Mouse (Mus musculus) CH12.LX (cell line): ENCODE measurements around the gene Pcdh9. TPM values are rescaled to one million over a fixed set of nuclear protein-coding genes. Genes with fewer than 3 reads are reported as not detected.

Source experiments
- DNase-seq: peaks from one replicate; pipeline ENCODE4 v3.0.0-alpha.2; 2013; ENCODE audit errors: extremely low read depth
- H3K27ac ChIP-seq: 2 replicates; pipeline ENCODE4 v1.5.1; 2012; ENCODE audit warnings: low read depth, mild to moderate bottlenecking, control low read depth, moderate library complexity; ENCODE audit not compliant: insufficient read depth
- H3K27me3 ChIP-seq: replicated peaks from 2 replicates; pipeline ENCODE3; 2012; ENCODE audit warnings: inconsistent platforms
- H3K36me3 ChIP-seq, 2 experiments: replicated peaks in 1 of 2; 2 replicates each; pipeline versions ENCODE3 to v1.6.1; 2012; ENCODE audit warnings: inconsistent platforms in 1 of 2, low read length in 1 of 2, mild to moderate bottlenecking in 1 of 2, mixed read lengths in 1 of 2, moderate library complexity in 1 of 2; ENCODE audit not compliant: control insufficient read depth in 1 of 2, insufficient read depth in 1 of 2
- H3K4me1 ChIP-seq, 2 experiments: 2 replicates each; pipeline ENCODE4 v1.6.1; 2012; ENCODE audit warnings: inconsistent platforms in 1 of 2, moderate library complexity in 1 of 2; ENCODE audit not compliant: insufficient read depth in 2 of 2, control insufficient read depth in 1 of 2
- H3K4me2 ChIP-seq: 2 replicates; pipeline ENCODE4 v1.6.1; 2012; ENCODE audit warnings: low read depth, mild to moderate bottlenecking, control low read depth; ENCODE audit not compliant: poor library complexity, insufficient read depth, severe bottlenecking
- H3K4me3 ChIP-seq, 3 experiments: fragments of 150-350 bp in 1 of 3; sonication (generic) in 1 of 3; replicated peaks in 1 of 3; 2 replicates each; pipeline versions ENCODE3 to v1.5.1; 2011 to 2012; ENCODE audit warnings: low read depth in 2 of 3, low read length in 2 of 3, mild to moderate bottlenecking in 2 of 3, moderate library complexity in 2 of 3, control low read depth in 1 of 3, improper control_type of control experiment in 1 of 3, inconsistent platforms in 1 of 3, mixed read lengths in 1 of 3; ENCODE audit not compliant: poor library complexity in 1 of 3
- H3K79me2 ChIP-seq: replicated peaks from 2 replicates; pipeline ENCODE4 v1.6.1; 2012; ENCODE audit warnings: mild to moderate bottlenecking, moderate library complexity; ENCODE audit not compliant: control insufficient read depth, poor library complexity, insufficient read depth, severe bottlenecking; ENCODE audit errors: extremely low read depth
- H3K9ac ChIP-seq: 2 replicates; pipeline ENCODE4 v1.6.1; 2012; ENCODE audit warnings: low read depth, mild to moderate bottlenecking, control low read depth, moderate library complexity; ENCODE audit not compliant: insufficient read depth
- H3K9me3 ChIP-seq: replicated peaks from 2 replicates; pipeline ENCODE3; 2012; ENCODE audit warnings: low read length, inconsistent platforms, mixed read lengths
- BHLHE40 ChIP-seq: IDR thresholded peaks from 2 replicates; pipeline ENCODE4 v1.6.1; 2011; ENCODE audit warnings: mild to moderate bottlenecking, low read depth, low read length, improper control_type of control experiment
- CHD2 ChIP-seq: IDR thresholded peaks from 2 replicates; pipeline ENCODE4 v1.6.1; 2011; ENCODE audit warnings: low read length, improper control_type of control experiment
- CTCF ChIP-seq, 2 experiments: IDR thresholded peaks in 1 of 2; conservative IDR thresholded peaks in 1 of 2; 2 replicates each; pipeline ENCODE4 v1.5.1; 2011 to 2012; ENCODE audit warnings: low read depth in 2 of 2, low read length in 2 of 2, improper control_type of control experiment in 1 of 2, inconsistent platforms in 1 of 2, mild to moderate bottlenecking in 1 of 2, moderate library complexity in 1 of 2
- ELF1 ChIP-seq: IDR thresholded peaks from 2 replicates; pipeline ENCODE4 v1.6.1; 2014; ENCODE audit warnings: low read depth, mild to moderate bottlenecking, inconsistent platforms, low read length, improper control_type of control experiment
- EP300 ChIP-seq: IDR thresholded peaks from 2 replicates; pipeline ENCODE4 v1.6.1; 2011; ENCODE audit warnings: low read length, improper control_type of control experiment
- ETS1 ChIP-seq: conservative IDR thresholded peaks from 2 replicates; pipeline ENCODE4 v1.6.1; 2012; ENCODE audit warnings: low read depth, mild to moderate bottlenecking, inconsistent platforms, low read length, improper control_type of control experiment, moderate library complexity
- JUN ChIP-seq: IDR thresholded peaks from 2 replicates; pipeline ENCODE4 v1.6.1; 2011; ENCODE audit warnings: low read depth, mild to moderate bottlenecking, low read length, improper control_type of control experiment, moderate library complexity; ENCODE audit not compliant: insufficient read depth
- KAT2A ChIP-seq: IDR thresholded peaks from 2 replicates; pipeline ENCODE4 v1.6.1; 2012; ENCODE audit warnings: low read length, improper control_type of control experiment, inconsistent platforms; ENCODE audit not compliant: insufficient replicate concordance
- MAX ChIP-seq: IDR thresholded peaks from 2 replicates; pipeline ENCODE4 v1.6.1; 2011; ENCODE audit warnings: low read length, improper control_type of control experiment
- MAZ ChIP-seq: IDR thresholded peaks from 2 replicates; pipeline ENCODE4 v1.6.1; 2012; ENCODE audit warnings: low read depth, mild to moderate bottlenecking, inconsistent platforms, low read length, improper control_type of control experiment, moderate library complexity
- MEF2A ChIP-seq: IDR thresholded peaks from 2 replicates; pipeline ENCODE4 v1.6.1; 2014; ENCODE audit warnings: low read depth, mild to moderate bottlenecking, inconsistent platforms, low read length, improper control_type of control experiment, borderline replicate concordance
- MXI1 ChIP-seq: IDR thresholded peaks from 2 replicates; pipeline ENCODE4 v1.6.1; 2011; ENCODE audit warnings: mild to moderate bottlenecking, low read depth, low read length, improper control_type of control experiment
- MYC ChIP-seq: IDR thresholded peaks from 2 replicates; pipeline ENCODE4 v1.6.1; 2011; ENCODE audit warnings: low read depth, mild to moderate bottlenecking, improper control_type of control experiment, low read length
- NELFE ChIP-seq: IDR thresholded peaks from 2 replicates; pipeline ENCODE4 v1.6.1; 2011; ENCODE audit warnings: low read depth, low read length, improper control_type of control experiment
- PAX5 ChIP-seq: IDR thresholded peaks from 2 replicates; pipeline ENCODE4 v1.6.1; 2012; ENCODE audit warnings: low read length, inconsistent platforms, mixed read lengths
- POLR2A ChIP-seq: IDR thresholded peaks from 2 replicates; pipeline ENCODE4 v1.6.1; 2011; ENCODE audit warnings: low read depth, mild to moderate bottlenecking, improper control_type of control experiment, low read length
- RCOR1 ChIP-seq: conservative IDR thresholded peaks from 2 replicates; pipeline ENCODE4 v1.6.1; 2012; ENCODE audit warnings: low read depth, mild to moderate bottlenecking, inconsistent platforms, low read length, improper control_type of control experiment
- SMC3 ChIP-seq: IDR thresholded peaks from 2 replicates; pipeline ENCODE4 v1.6.1; 2011; ENCODE audit warnings: low read depth, low read length, improper control_type of control experiment
- UBTF ChIP-seq: IDR thresholded peaks from 2 replicates; pipeline ENCODE4 v1.6.1; 2012; ENCODE audit warnings: low read depth, mild to moderate bottlenecking, inconsistent platforms, low read length, improper control_type of control experiment, moderate library complexity
- ZMIZ1 ChIP-seq: IDR thresholded peaks from 2 replicates; pipeline ENCODE4 v1.6.1; 2012; ENCODE audit warnings: low read depth, mild to moderate bottlenecking, inconsistent platforms, low read length, improper control_type of control experiment
- dilution Hi-C: fragments of 300-500 bp; cut with MboI; formaldehyde crosslinking; loops from 2 replicates; pipeline ENCODE4 v1.14.3; 2020; ENCODE audit warnings: low sequenced_read_pairs; ENCODE audit not compliant: extremely low pct_unique_long_range_greater_than_20kb, extremely low pct_ligation_motif_present
- in situ Hi-C: fragments of 300-500 bp; cut with MboI; formaldehyde crosslinking; loops from 3 replicates; pipeline ENCODE4 v1.14.3; 2019; ENCODE audit warnings: low sequenced_read_pairs, low pct_ligation_motif_present, low pct_unique_long_range_greater_than_20kb, mixed read lengths
- polyA plus RNA-seq: library from polyadenylated mRNA; unstranded; fragments of >175 nt; gene quantifications from 2 replicates; pipeline ENCODE4 v1.2.1, GENCODE M21; 2012; ENCODE audit warnings: low read depth; ENCODE audit not compliant: insufficient read length
- total RNA-seq, 2 experiments: library from RNA; depleted of rRNA; stranded (reverse); fragments of 300-350 nt in 1 of 2; fragments of >200 nt in 1 of 2; gene quantifications; 2 replicates each; pipeline ENCODE4 v1.2.3; 2012 to 2014

Gene Pcdh9
- total and polyA plus RNA-seq, 3 experiments = not detected

GRCm38 (mm10) chr14:93040591-93040990 is 849.9 kb downstream of the Pcdh9 start:
- Histone ChIP-seq H3K9ac (no peak overlapping the region), H3K9me3 (peaks cover 24% of the 10 kb centered on the region), H3K4me2 (no peak overlapping the region), H3K27ac (no peak overlapping the region), H3K4me1 (no peaks in the 10 kb centered on the region), H3K27me3 (no peaks in the 10 kb centered on the region), H3K79me2 (no peaks in the 10 kb centered on the region), H3K4me3 (no peak overlapping the region), H3K36me3 (no peaks in the 10 kb centered on the region)
- no peak for DNase-seq
- dilution Hi-C loops (no loop called here), in situ Hi-C loops (no loop called here)
- TF ChIP-seq JUN (no peak), MXI1 (no peak), BHLHE40 (no peak), POLR2A (no peak), KAT2A (no peak), MAZ (no peak), MYC (no peak), ELF1 (no peak), ETS1 (no peak), UBTF (no peak), EP300 (no peak), PAX5 (no peak), ZMIZ1 (no peak), CTCF (conservative IDR thresholded peaks at IDR 0.05 in 1 of 2, IDR thresholded peaks at IDR 0.05 in 1 of 2; ENCODE audit: low read depth in 2 of 2, low read length in 2 of 2) (no peak), MAX (no peak), MEF2A (no peak)

- Histone ChIP-seq H3K9ac (no peak overlapping the region), H3K27ac (no peak overlapping the region), H3K4me3 (no peak overlapping the region), H3K27me3 (no peaks in the 10 kb centered on the region), H3K9me3 (peaks cover 29% of the 10 kb centered on the region), H3K79me2 (no peaks in the 10 kb centered on the region), H3K4me2 (no peak overlapping the region), H3K4me1 (no peaks in the 10 kb centered on the region), H3K36me3 (no peaks in the 10 kb centered on the region)
- dilution Hi-C loops (no loop called here), in situ Hi-C loops (no loop called here)
- TF ChIP-seq BHLHE40 (no peak), CHD2 (no peak), UBTF (no peak), NELFE (no peak), SMC3 (no peak), MAX (no peak), MEF2A (no peak), MXI1 (no peak), RCOR1 (no peak), JUN (no peak)
- no peak for DNase-seq
Measured at GRCm38 (mm10) chr14:93039326-93040221, 850.9 kb downstream of the Pcdh9 start.
